Mouse (Mus musculus) retina, postnatal 1 day (tissue): Measurements from ENCODE around the gene Resp18.
"Not testable (repeated sequence)": the region's sequence is repeated elsewhere in the genome, so short reads cannot be mapped to it uniquely, and the experiment has no call there.

Experiments
- DNase-seq: peaks from one replicate; pipeline ENCODE4 v3.0.0-alpha.2; 2012

Resp18 gene

GRCm38 (mm10) chr1:75232489-75232888 lies 45.7 kb downstream of the Resp18 start:
- DNase-seq, result not testable (repeated sequence)

- no peak for DNase-seq
These were observed 46.5 kb downstream of the Resp18 start, which contains the start of gene A630095N17Rik for GRCm38 (mm10) chr1:75231664-75232152. TSS of gene A630095N17Rik (minus strand) at chr1:75232102.

DNA sequence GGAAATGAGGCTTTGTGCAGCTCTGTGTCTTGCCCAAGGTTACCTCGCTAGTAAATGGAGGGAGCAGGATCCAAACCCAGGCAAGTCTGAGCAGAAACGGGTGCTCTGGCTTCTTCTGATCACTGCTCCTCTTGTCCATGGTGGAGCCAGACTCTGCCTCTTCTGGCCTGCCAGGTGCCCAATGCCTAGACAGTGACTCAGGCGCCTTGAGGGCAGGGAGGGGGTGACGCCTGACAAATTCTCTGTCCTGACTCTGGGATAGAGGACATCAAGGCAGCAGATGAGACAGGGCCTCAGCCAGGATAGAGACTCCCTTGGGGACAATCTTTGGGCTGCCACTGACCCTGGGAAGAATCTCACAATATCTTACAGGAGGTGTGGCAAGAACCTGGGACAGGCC lies 47.0 kb downstream of the Resp18 start:
- DNase-seq, result no peak

GRCm38 (mm10) chr1:75230335-75230994 lies 47.8 kb downstream of the Resp18 start:
- DNase-seq, result no peak

DNA sequence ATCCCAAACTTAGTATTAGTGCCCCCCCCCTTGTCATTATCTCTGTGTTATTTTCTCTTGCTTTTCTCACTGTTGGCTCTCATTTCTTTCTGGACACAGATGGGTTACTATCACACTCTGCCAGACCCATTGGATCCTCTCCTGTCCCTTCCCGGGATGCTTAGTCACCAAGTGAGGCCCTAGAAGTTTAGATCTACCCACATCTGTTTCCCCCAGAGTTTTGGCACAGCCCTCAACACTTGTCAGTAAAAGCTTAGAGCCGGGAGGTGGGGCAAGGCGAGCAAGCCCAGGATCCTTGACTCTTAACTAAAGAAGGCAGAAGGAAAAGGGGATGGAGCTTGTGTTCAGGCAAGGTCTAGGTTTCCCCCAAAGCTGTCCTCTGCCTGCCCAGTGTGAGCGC lies 49.1 kb downstream of the Resp18 start:
- no peak for DNase-seq

DNA sequence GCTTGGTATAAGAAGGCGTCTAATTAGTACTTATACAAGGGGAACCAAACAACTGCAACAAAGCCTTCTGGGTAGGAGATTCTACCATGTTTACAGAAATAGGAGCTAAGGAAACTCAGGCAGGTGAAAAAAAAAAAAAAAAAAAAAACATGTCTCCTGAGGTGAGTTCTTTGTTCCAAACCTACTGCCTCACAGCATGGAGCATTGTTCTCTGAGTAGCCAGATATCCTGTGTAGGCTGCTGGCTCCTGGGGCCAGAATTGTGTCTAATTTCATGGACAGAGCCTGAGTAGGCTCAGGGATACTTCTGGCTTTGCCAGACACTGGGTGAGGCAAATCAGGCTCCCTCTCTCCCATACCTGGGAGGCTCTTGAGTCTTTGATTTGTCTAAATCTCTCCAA lies 50.6 kb downstream of the Resp18 start:
- no peak for DNase-seq

- DNase-seq, result no peak
These were observed 52.1 kb downstream of the Resp18 start for GRCm38 (mm10) chr1:75226138-75226537.

- no peak for DNase-seq
These were observed 52.7 kb downstream of the Resp18 start for GRCm38 (mm10) chr1:75225473-75225872.

GRCm38 (mm10) chr1:75223532-75223931 lies 54.7 kb downstream of the Resp18 start:
- DNase-seq, result no peak

DNA sequence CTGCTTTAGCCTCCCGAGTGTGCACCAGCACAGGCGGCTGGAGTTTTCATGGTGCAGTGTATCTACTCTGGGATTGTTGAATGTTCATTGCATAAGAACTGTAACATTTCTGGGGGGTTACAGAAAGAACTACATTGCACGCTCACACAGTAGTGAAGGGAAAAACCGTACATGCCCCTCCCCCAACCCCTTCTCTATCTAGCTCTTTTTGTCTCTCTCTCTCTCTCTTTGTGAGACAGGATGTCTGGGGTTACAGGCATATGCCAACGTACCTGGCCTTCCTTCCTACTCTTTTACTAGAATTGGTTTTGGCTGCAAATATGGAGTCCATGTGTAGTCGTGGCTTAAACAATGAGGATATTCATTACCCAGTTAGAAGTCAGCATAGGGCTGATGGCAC lies 55.3 kb downstream of the Resp18 start:
- no peak for DNase-seq
